ENCODE assay signal across 18 mouse cellular contexts in the genomic region with DNA sequence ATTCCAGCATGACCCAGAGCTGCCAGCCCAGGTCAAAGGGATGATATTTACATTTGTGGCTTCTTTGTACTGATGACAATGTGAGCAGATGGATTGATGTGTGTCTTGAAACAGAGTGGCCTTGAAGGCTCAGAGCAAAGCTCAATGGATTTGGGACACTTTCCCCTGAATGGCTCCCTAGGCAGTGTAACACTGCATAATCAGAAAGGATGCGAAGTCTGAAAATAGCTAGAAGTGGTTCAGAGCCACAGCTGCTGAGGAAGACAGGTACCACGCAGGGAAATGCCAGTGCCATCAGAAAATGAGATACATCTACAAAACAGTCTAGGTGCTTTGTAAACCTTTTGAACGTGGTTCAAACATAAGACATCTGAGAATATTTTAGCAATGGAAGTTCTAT.
"Had no signal": no experiment of that assay in that cellular context is flagged by ENCODE, and none has a peak within 500 bp of the region (broad histone marks: within the 10 kb centered on the region; RNA-seq: fewer than 3 reads in every experiment).

No protein-coding gene starts in this region.

- H3K4me3 ChIP-seq: liver, embryonic 15.5 days; midbrain, embryonic 12.5 days; myocyte; neural tube, embryonic 13.5 days; neural tube, embryonic 15.5 days had no signal

- H3K27ac ChIP-seq: liver, embryonic 15.5 days; midbrain, embryonic 12.5 days; neural tube, embryonic 13.5 days; neural tube, embryonic 15.5 days had no signal

- DNase-seq: lung, adult 18-20 months; lung, embryonic 14.5 days; lung, postnatal 10 days; lung, postnatal 4 days; midbrain, embryonic 14.5 days; retina, postnatal 1 day; right cerebral cortex, postnatal 25 days; right cerebral cortex, postnatal 4 days; spleen, adult 18-20 months; thymus, adult 18-20 months; thymus, postnatal 14 days; thymus, postnatal 36 days had no signal

- ATAC-seq: midbrain, embryonic 16.5 days had no signal
